ENCODE assay signal across 24 mouse cellular contexts in the genomic region with DNA sequence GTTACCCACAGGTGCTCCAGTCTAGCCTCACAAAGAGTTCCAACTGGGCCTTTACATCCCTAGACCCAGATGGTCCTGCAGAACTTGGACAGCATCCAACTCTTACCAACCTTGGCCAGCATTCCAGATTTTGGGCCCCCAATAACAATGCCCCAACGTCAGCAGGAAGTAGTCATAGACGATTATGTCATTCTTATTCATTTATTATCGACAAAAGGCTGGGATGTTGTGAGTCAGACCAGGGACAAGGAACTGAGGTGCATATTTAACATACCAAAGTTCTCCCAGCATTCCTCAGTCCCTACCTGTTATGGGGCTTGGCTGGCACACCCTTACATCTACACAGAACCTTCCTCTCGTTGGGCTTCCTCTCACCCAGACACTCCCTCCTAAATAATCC. TPM values are rescaled to one million over a fixed set of nuclear protein-coding genes. Genes with fewer than 3 reads are reported as not detected.
DNase-seq lines count a peak whose midpoint lies in the region; ATAC-seq and TF ChIP-seq lines count a peak whose summit lies in the region.
"Had no signal": no experiment of that assay in that cellular context is flagged by ENCODE, and none has a peak within 500 bp of the region (broad histone marks: within the 10 kb centered on the region; RNA-seq: fewer than 3 reads in every experiment).

No protein-coding gene starts in this region.

- no peaks in the 10 kb centered on the region for H3K36me3 ChIP-seq in kidney, adult 2 months (ENCODE audit: control insufficient read depth, insufficient read depth, low read length)
- H3K36me3 ChIP-seq in midbrain, embryonic 11.5 days (ENCODE audit: control insufficient read depth, insufficient read depth, low read length) = no peaks in the 10 kb centered on the region
- no peaks in the 10 kb centered on the region for H3K36me3 ChIP-seq in midbrain, embryonic 10.5 days
- H3K36me3 ChIP-seq: forebrain, embryonic 12.5 days; hindbrain, embryonic 10.5 days; hindbrain, embryonic 15.5 days; lung, embryonic 15.5 days; midbrain, embryonic 13.5 days had no signal

- H3K27ac ChIP-seq in kidney, adult 2 months (ENCODE audit: insufficient read depth, low read depth, low read length) = no peak overlapping the region
- H3K27ac ChIP-seq in midbrain, embryonic 11.5 days (ENCODE audit: low read depth, low read length) = no peak overlapping the region
- no peak overlapping the region for H3K27ac ChIP-seq in midbrain, embryonic 10.5 days (replicated peaks)
- H3K27ac ChIP-seq in brown adipose tissue, adult 24 weeks (replicated peaks; ENCODE audit: low read depth, low read length) = peak overlapping the region; percentile 67
- H3K27ac ChIP-seq: forebrain, embryonic 12.5 days; hindbrain, embryonic 10.5 days; hindbrain, embryonic 15.5 days; liver, embryonic 14.5 days; lung, embryonic 15.5 days; midbrain, embryonic 13.5 days had no signal

- H3K4me2 ChIP-seq in midbrain, embryonic 11.5 days = no peak overlapping the region
- H3K4me2 ChIP-seq: forebrain, embryonic 12.5 days; heart, embryonic 11.5 days; hindbrain, embryonic 15.5 days; lung, embryonic 15.5 days; midbrain, embryonic 13.5 days had no signal

- WGBS in kidney, adult 2 months = 59% methylated on average over 4 of the region's 4 CpGs
- 85% methylated on average over 4 of the region's 4 CpGs for WGBS in midbrain, embryonic 11.5 days
- 87% methylated on average over 4 of the region's 4 CpGs for WGBS in midbrain, embryonic 10.5 days

- TF ChIP-seq POLR2A in kidney, adult 2 months (IDR thresholded peaks at IDR 0.05; ENCODE audit: low read depth, low read length) = no peak

- no peak for TF ChIP-seq CTCF in kidney, adult 2 months (conservative IDR thresholded peaks at IDR 0.05; ENCODE audit: insufficient read depth, insufficient read length, low read depth, low read length)

- H3K27me3 ChIP-seq in kidney, adult 2 months (replicated peaks; ENCODE audit: control insufficient read depth, insufficient read depth, low read length) = no peaks in the 10 kb centered on the region
- no peaks in the 10 kb centered on the region for H3K27me3 ChIP-seq in midbrain, embryonic 11.5 days (ENCODE audit: control insufficient read depth, insufficient read depth, low read length)
- no peaks in the 10 kb centered on the region for H3K27me3 ChIP-seq in midbrain, embryonic 10.5 days (ENCODE audit: low read depth, poor library complexity, severe bottlenecking)
- H3K27me3 ChIP-seq: CH12.LX; forebrain, embryonic 12.5 days; hindbrain, embryonic 15.5 days; lung, embryonic 15.5 days; midbrain, embryonic 13.5 days had no signal

- no peak for ATAC-seq in midbrain, embryonic 11.5 days (ENCODE audit: low FRiP score)
- ATAC-seq: forebrain, postnatal 0 days; inflammation-experienced regulatory T-cells, adult 6 months; midbrain, embryonic 13.5 days had no signal

- no peak overlapping the region for H3K4me3 ChIP-seq in kidney, adult 2 months (ENCODE audit: insufficient read depth, low read depth, low read length)
- no peak overlapping the region for H3K4me3 ChIP-seq in midbrain, embryonic 11.5 days (ENCODE audit: low read depth, low read length)
- no peak overlapping the region for H3K4me3 ChIP-seq in midbrain, embryonic 10.5 days
- H3K4me3 ChIP-seq in brown adipose tissue, adult 24 weeks (ENCODE audit: insufficient read depth, low read depth, low read length) = no peak overlapping the region
- H3K4me3 ChIP-seq: erythroblast, embryonic 14.5 days; forebrain, embryonic 12.5 days; hindbrain, embryonic 10.5 days; hindbrain, embryonic 15.5 days; lung, embryonic 15.5 days; midbrain, embryonic 13.5 days had no signal

- H3K9ac ChIP-seq in midbrain, embryonic 11.5 days (ENCODE audit: low read length) = no peak overlapping the region
- H3K9ac ChIP-seq: forebrain, embryonic 12.5 days; forebrain, postnatal 0 days; hindbrain, embryonic 15.5 days; liver, embryonic 14.5 days; lung, embryonic 15.5 days; midbrain, embryonic 13.5 days had no signal

- no peaks in the 10 kb centered on the region for H3K9me3 ChIP-seq in midbrain, embryonic 11.5 days (ENCODE audit: control insufficient read depth, low read length)
- no peaks in the 10 kb centered on the region for H3K9me3 ChIP-seq in midbrain, embryonic 10.5 days (replicated peaks)
- H3K9me3 ChIP-seq: forebrain, embryonic 12.5 days; hindbrain, embryonic 10.5 days; hindbrain, embryonic 15.5 days; lung, embryonic 15.5 days; midbrain, embryonic 13.5 days had no signal

- peak; percentile 25 for DNase-seq in kidney, adult 2 months
- no peak for DNase-seq in kidney, adult 9 months
- DNase-seq in midbrain, embryonic 11.5 days (ENCODE audit: low spot score, missing footprints) = peak; percentile 41
- DNase-seq in midbrain, embryonic 10.5 days (ENCODE audit: low spot score) = no peak
- DNase-seq in thymus, postnatal 14 days = no peak
- DNase-seq: adrenal gland, postnatal 14 days; cerebellum, adult 11-12 months; cerebellum, adult 9-11 months; forebrain, postnatal 0 days; gastrocnemius, postnatal 10 days; kidney, postnatal 14 days; layer of hippocampus, adult 9-11 months; liver had no signal

- H3K4me1 ChIP-seq in kidney, adult 2 months (ENCODE audit: control insufficient read depth, insufficient read depth, low read length) = peaks cover 6% of the 10 kb centered on the region; the same call in 1 of the 2 replicates
- H3K4me1 ChIP-seq in midbrain, embryonic 11.5 days (ENCODE audit: control insufficient read depth, insufficient read depth, low read length) = no peaks in the 10 kb centered on the region
- H3K4me1 ChIP-seq in midbrain, embryonic 10.5 days = peaks cover 17% of the 10 kb centered on the region
- H3K4me1 ChIP-seq in brown adipose tissue, adult 24 weeks (ENCODE audit: control insufficient read depth, insufficient read depth, insufficient read length, low read length) = peaks cover 11% of the 10 kb centered on the region

RNA-seq across cellular contexts. Expression of a gene that starts 44.4 kb away (rescaled TPM):
- 67.2 and 71.2 TPM in 2 replicates for polyA plus RNA-seq in kidney, adult 2 months (2012; rRNA removed)
- 103 and 110 TPM in 2 replicates for polyA plus RNA-seq in midbrain, embryonic 11.5 days (2014; fragmentation: Nextera tagmentation; extraction: Ambion mirVana)
- 86.7 and 106 TPM in 2 replicates for polyA plus RNA-seq in midbrain, embryonic 10.5 days (2016; fragmentation: Nextera tagmentation; extraction: Ambion mirVana)
- 6.4 and 7.7 TPM in 2 replicates for polyA plus RNA-seq in brown adipose tissue, adult 24 weeks (2012; ENCODE audit: insufficient read depth, insufficient read length, missing spikeins)

RNA-seq across cellular contexts. Expression of a gene that starts 49.6 kb away (rescaled TPM):
- 125 and 145 TPM in 2 replicates for polyA plus RNA-seq in kidney, adult 2 months (2012; rRNA removed)
- 61.8 and 63.4 TPM in 2 replicates for polyA plus RNA-seq in midbrain, embryonic 11.5 days (2014; fragmentation: Nextera tagmentation; extraction: Ambion mirVana)
- polyA plus RNA-seq in midbrain, embryonic 10.5 days (2016; fragmentation: Nextera tagmentation; extraction: Ambion mirVana) = 97.9 and 106 TPM in 2 replicates
- 15.6 and 17.6 TPM in 2 replicates for polyA plus RNA-seq in brown adipose tissue, adult 24 weeks (2012; ENCODE audit: insufficient read depth, insufficient read length, missing spikeins)

Comparison
In these comparisons a context has a peak if more than half of its experiments do, and no peak if none do; other contexts are left out.
1. DNase-seq: peak in kidney, adult 2 months (single experiment) and midbrain, embryonic 11.5 days (single experiment); none in kidney, adult 9 months (single experiment), midbrain, embryonic 10.5 days (single experiment) and thymus, postnatal 14 days (single experiment).